Mouse (Mus musculus) thymus, postnatal 10 days (tissue): ENCODE results near the gene Uba7.
"Not testable (repeated sequence)": the region's sequence is repeated elsewhere in the genome, so short reads cannot be mapped to it uniquely, and the experiment has no call there.

Experiments
- DNase-seq, 2 experiments: peaks; one replicate each; pipeline ENCODE4 v3.0.0; 2021; ENCODE audit warnings: low spot score in 2 of 2

The Uba7 gene

DNA sequence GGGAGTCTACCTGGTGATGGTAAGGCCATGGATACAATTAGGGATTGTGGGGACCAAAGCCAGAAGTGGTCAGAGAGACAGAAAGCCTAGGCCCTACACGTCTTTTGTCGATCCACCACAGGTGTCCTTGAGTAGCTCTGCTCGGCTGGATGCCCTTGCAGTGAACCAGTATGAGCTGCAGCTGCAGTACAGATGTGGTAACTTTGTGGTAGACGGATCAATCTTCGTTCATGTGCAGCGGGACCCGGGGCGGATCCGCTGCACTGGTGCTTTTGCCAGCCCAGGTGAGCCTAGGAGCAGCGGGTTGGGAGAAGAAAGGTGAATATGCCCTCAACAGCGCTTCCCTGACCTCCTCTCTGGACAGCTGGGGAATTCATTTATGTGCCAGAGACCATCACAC lies 17.7 kb downstream of the Uba7 start:
- DNase-seq: peak; percentile 39 to 48

DNA sequence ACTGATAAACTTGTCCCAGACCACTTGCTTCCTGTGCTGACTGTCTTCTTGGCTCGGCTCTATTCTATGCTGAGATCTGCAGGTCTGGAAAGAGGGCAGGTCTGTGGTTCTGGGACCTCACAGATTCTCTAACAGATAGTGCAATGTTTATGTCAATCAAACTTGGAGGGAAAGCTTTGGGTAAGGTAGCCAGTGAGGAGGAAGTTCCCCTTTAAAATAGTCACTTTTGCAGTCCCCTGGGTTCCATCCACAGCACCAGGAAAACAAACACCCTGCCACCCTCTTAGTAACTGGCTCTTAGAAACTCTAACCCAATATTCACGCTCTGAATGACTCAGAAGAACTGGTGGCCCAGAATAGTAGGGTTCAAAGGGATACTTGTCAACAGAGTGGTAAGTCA lies 19.2 kb downstream of the Uba7 start:
- no peak for DNase-seq

DNA sequence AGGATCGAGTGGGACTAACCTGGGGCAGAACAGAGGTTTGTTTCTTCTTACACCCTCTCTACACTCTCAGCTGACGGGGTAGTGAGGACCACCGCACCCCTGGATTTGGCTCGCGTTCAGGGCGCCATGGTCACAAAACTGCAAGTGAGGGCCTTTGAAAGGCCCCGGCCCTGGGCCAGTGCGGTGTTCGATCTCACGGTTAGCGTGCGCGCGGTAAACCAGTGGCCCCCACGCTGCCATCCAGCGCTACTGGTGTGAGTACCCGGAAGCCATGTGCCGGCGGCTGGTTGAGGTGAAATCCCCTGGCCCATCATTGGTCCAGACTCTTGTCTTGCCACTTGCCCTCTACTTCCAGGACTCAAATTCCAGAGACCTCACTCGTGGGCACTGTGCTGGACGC lies 20.2 kb downstream of the Uba7 start:
- no peak for DNase-seq

- no peak for DNase-seq
Measured at GRCm38 (mm10) chr9:107996049-107996448, 20.7 kb downstream of the Uba7 start, which contains the start of gene Gm20662. Gm20662 (plus strand) TSS chr9:107996349.

DNA sequence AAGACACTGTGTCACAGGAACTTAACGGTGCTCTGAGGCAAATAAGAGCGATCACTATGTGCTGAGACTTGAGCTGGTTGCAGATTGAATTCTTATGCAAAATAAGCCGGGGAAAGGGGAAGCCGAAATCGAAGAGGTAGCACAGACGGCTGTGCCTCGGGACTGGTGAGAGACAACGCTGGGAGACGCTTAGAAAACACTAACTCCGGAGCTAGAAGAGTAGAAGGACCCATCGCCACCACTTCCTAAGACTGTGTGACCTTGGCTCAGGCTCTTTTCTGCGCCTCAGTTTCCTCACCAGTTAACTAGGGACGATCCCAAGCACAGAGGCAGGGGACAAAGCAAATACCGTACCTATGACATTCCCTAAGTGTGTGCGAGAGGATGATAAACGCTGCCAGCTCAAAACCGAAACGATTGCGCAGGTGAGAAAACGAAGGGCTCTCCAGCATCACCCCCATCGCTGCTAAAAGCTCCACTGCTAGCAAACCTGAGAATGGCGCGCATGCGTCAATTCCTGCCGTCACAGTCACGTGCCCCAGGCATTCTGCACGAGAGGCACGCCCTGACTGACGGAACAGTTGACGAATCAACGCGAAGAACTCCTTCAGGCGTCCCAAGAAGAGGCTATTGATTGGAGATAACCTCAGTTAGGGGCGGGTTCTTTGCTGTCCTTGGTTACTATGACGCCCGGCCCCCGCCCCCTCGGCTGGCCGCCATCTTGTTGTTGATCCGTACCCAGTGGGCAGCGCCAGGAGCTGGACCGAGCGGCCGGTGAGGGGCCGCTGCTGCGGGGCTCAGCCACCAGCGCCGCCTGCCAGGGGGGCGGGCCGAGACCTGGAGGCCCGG lies 26.8 kb downstream of the Uba7 start, which contains the start of gene Ip6k1:
Gene Ip6k1 (plus strand): TSS at position 580 of the 849 bp plus-strand sequence.
- DNase-seq: peak; percentile 100

DNA sequence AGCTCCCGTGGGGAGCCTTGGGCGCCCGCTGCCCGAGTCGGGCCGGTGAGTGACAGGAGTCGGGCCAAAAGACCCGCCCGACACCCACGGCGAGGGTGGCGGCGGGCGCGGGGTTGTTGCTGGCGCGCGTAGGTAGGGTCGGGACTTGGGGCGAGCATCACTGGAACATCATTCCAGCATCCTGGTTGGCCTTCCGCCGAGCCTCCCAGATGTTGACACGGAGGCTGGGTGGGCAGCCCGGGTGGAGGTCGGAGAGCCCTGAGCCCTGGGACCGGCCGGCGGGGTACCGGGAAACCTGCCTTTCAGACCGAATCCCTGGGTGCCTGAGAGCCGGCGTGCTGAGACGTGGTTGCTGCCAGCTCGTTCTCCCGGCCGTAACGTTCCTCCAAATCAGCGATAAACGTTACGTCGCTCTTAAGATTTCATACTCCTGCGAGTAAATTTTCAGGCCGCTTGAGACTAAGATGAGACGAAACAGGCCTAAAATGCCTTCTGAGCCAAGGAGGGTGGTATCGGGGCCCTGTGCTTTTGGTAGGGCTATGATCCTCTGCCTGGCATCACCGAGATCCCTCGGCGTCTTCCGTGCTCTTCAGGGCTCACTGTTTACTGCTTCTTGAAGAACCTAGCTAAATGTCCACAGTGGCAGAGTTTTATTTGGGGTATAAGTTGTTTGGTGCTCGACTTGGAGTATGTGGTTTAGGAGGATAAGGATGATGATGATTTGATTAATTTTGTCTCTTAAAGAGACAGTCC lies 27.6 kb downstream of the Uba7 start:
- DNase-seq: peak in 1 of 2 experiments; percentile 37

DNA sequence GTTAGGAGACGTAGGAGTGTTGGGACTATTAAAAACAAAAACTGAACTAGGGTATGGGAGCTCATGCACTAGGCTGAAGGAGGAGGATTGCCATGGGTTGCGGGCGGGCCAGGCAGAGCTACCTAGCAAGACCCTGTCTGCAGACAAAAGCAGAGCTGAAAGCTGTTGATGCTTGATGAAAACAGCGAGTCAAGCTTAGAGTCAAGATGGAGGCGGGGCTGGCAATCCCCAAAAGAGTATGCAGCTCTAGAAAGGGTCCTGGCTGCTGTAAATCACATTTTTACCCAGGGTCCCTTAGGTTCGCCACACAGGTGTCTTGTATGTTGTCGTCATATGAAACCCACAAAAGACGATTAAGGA lies 28.2 kb downstream of the Uba7 start:
- DNase-seq: peak; percentile 42 to 46

DNA sequence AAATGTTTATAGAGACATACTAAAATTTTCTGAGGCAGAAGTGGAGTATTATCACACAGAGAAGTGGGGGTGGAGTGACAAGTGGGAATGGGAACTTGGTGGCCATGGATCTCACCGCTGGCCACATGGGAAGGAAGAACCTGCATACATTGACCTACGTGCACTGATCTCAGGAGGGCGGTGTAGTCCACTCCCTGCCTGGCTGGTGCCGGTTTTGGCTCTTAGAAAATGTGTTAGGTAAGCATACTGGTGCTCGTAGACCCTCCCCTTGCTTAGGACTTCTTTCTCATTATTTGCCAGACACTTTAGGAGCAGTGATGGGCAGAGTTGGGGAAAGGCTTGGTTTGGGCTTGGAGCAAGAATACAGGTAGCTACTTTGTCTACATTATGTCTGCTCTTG lies 32.7 kb downstream of the Uba7 start:
- DNase-seq: no peak

DNA sequence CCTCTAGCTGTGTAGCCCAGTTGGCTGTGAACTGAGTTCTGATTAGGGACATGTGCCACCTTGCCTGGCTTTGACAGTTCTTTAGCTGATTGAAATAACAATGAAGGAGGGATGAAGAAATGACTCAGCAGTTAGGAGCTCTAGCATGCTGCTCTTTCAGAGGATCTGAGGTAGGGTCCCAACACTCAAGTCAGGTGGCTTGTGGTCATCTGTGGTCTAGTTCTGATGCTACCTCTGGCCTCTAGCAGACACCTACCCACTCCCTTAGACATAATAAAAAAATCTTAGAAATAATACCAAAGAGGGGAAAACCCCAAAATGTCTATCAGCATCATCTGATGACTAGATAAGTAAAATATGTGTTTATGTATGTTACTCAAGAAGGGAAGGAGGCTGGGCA lies 35.1 kb downstream of the Uba7 start:
- DNase-seq: no peak

GRCm38 (mm10) chr9:108013577-108013976 lies 38.3 kb downstream of the Uba7 start:
- not testable (repeated sequence) for DNase-seq

- DNase-seq: no peak
Measured at GRCm38 (mm10) chr9:108017127-108017526, 41.8 kb downstream of the Uba7 start.

DNA sequence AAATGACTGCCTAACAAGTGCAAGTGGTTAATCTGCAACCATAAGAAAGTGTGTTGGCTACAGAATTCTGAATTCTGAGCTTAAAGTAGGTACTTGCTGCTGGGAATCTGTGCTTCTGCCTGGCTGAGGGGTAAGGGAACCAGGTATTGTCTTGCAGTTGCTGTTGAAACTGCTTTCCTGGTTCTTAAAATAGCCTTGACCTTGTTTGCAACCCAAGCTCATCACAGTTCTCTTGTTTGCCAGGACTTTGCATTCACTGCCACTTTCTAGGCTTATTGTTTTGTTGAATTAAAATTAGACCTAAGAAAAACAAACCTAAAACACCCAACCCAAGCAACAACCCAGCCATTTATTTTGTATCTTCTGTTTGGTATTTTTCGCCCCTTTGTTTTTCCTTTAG lies 45.4 kb downstream of the Uba7 start:
- no peak for DNase-seq

GRCm38 (mm10) chr9:108023216-108023615 lies 47.9 kb downstream of the Uba7 start:
- no peak for DNase-seq

GRCm38 (mm10) chr9:108026584-108026983 lies 51.3 kb downstream of the Uba7 start:
- DNase-seq: no peak

- no peak for DNase-seq
Measured at GRCm38 (mm10) chr9:108027867-108028266, 52.6 kb downstream of the Uba7 start.

- DNase-seq: no peak
Measured at GRCm38 (mm10) chr9:108032126-108032525, 56.8 kb downstream of the Uba7 start.
